Mouse (Mus musculus) testis, postnatal 14 days (tissue): ENCODE results near the gene Lgmn.

Experiments used
- DNase-seq: peaks from one replicate; pipeline ENCODE4 v3.0.0; 2021; ENCODE audit warnings: low spot score

Gene Lgmn

DNA sequence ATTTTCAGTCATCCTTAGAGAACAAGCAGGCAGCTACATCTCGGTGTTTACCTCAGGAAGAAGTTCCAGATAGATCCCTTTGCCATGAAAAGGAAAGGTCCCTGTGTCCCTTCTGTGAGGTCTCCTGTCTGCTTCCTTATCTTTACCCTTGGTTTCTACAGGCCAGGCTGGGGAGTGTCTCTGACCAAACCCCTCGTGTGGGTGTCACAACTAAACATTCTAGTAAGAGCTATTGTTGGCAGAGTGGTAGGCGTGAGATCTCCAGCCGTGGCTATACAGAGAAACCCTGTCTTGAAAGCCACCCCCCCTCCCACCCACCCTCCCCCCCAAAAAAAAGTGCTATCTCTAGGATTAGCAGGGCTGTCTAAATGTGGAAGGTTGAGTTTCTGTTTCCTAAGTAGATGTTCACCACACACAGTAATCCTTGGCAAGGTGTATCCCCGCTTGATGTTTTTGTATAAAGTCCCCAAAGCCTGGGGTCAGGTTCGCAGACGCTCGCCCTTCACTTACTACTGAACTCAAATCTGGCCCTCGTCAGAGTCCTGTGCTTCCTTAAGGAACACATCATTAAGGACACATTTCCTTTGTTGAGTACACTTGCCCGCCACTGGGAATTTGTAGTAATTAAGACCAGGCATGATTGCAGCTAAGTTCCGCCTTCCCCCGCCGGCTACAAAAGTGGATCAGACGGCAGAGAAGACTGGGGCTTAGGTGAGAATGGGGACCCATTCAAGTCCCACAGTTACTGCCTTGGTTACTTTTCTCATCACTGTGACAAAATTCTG, 94.4 kb downstream of the Lgmn start:
- DNase-seq: no peak
